Mouse (Mus musculus): ENCODE results near the gene Gm26602. TPM values are rescaled to one million over a fixed set of nuclear protein-coding genes. Genes with fewer than 3 reads are reported as not detected.
A peak's percentile ranks its signal among the peaks of the same experiment; 100 is the strongest.

Gm26602 gene
- polyA plus RNA-seq, 1 experiment from 2014 or later: 21.1 TPM

DNA sequence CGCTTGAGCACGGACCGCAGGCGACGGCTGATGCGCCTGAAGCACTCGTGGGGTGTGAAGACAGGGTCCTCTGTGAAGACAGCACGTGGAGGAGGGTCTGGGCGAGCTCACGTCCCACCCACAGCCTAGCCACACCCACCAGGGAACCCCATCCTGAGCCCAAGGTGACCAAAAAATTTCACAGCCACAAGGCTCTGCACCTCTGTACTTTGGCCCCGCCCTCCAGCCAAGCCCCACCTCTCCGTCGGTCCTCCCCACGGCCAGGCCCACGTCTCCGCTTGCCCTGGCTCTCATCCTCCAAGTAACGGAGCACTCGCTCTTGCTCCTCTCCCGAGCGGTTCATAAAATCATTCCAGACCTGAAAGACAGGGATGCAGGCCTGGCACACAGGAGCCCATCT, 1.8 kb downstream of the Gm26602 start:
- H3K27me3 ChIP-seq: peaks cover 2% of the 10 kb centered on the region; the same call in 1 of the 2 replicates
- no peaks in the 10 kb centered on the region for H3K9me3 ChIP-seq
- WGBS: 69% methylated on average over 20 of the region's 20 CpGs
- no peak overlapping the region for H3K4me2 ChIP-seq (replicated peaks)
- H3K4me3 ChIP-seq: no peak overlapping the region
- H3K27ac ChIP-seq (replicated peaks): no peak overlapping the region
- ATAC-seq (replicated peaks): no peak
- peaks cover 49% of the 10 kb centered on the region for H3K4me1 ChIP-seq
- no peak overlapping the region for H3K9ac ChIP-seq (replicated peaks)
- H3K36me3 ChIP-seq: peaks cover 16% of the 10 kb centered on the region

- Histone ChIP-seq H3K9me3 (no peaks in the 10 kb centered on the region), H3K4me2 (replicated peaks) (no peak overlapping the region), H3K27me3 (peaks cover 21% of the 10 kb centered on the region), H3K9ac (replicated peaks) (0 out of 2 replicates have a peak overlapping the region, but pooled peaks have one; percentile 15), H3K36me3 (peaks cover 16% of the 10 kb centered on the region), H3K27ac (replicated peaks) (0 out of 2 replicates have a peak overlapping the region, but pooled peaks have one; percentile 2), H3K4me1 (peaks cover 42% of the 10 kb centered on the region), H3K4me3 (no peak overlapping the region)
- ATAC-seq (replicated peaks): no peak
- 53% methylated on average over 11 of the region's 11 CpGs for WGBS
These were observed 3.7 kb downstream of the Gm26602 start for GRCm38 (mm10) chr10:79914131-79914947.

GRCm38 (mm10) chr10:79914948-79915596, 4.4 kb downstream of the Gm26602 start:
- Histone ChIP-seq H3K27me3 (peaks cover 28% of the 10 kb centered on the region), H3K36me3 (peaks cover 16% of the 10 kb centered on the region), H3K4me2 (replicated peaks) (peak overlapping the region; percentile 6; the same call in 1 of the 2 replicates), H3K27ac (replicated peaks) (no peak overlapping the region), H3K9ac (replicated peaks) (0 out of 2 replicates have a peak overlapping the region, but pooled peaks have one; percentile 15), H3K4me3 (no peak overlapping the region), H3K4me1 (peaks cover 35% of the 10 kb centered on the region), H3K9me3 (no peaks in the 10 kb centered on the region)
- ATAC-seq (replicated peaks): no peak
- 66% methylated on average over 7 of the region's 7 CpGs for WGBS

DNA sequence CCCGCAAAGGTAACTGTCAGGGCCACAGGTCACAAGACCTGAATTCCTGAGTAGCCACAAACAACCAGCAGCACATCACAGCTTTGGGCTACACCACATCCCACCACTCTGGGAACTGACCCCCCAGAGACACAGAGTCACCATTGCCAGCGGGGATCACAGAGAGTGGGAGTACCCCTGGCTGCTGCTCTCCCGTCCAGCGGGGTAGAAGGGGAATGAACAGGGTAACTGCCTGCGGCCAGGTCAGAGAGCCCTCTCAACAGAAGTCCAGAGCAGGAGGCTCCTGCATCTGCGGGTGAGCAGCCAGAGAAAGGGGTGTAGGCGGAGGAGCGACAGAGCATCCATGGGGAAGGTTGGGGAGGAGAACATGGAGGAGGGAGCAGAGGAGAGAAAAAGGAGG, 5.4 kb downstream of the Gm26602 start:
- Histone ChIP-seq H3K9me3 (no peaks in the 10 kb centered on the region), H3K4me2 (replicated peaks) (peak overlapping the region; percentile 91), H3K27me3 (peaks cover 38% of the 10 kb centered on the region), H3K27ac (replicated peaks) (peak overlapping the region; percentile 83; the same call in 1 of the 2 replicates), H3K4me3 (peak overlapping the region; percentile 92), H3K36me3 (peaks cover 9% of the 10 kb centered on the region), H3K9ac (replicated peaks) (peak overlapping the region; percentile 99), H3K4me1 (peaks cover 40% of the 10 kb centered on the region)
- ATAC-seq (replicated peaks): peak; percentile 0; the same call in 1 of the 2 replicates
- 7% methylated on average over 8 of the region's 8 CpGs for WGBS

DNA sequence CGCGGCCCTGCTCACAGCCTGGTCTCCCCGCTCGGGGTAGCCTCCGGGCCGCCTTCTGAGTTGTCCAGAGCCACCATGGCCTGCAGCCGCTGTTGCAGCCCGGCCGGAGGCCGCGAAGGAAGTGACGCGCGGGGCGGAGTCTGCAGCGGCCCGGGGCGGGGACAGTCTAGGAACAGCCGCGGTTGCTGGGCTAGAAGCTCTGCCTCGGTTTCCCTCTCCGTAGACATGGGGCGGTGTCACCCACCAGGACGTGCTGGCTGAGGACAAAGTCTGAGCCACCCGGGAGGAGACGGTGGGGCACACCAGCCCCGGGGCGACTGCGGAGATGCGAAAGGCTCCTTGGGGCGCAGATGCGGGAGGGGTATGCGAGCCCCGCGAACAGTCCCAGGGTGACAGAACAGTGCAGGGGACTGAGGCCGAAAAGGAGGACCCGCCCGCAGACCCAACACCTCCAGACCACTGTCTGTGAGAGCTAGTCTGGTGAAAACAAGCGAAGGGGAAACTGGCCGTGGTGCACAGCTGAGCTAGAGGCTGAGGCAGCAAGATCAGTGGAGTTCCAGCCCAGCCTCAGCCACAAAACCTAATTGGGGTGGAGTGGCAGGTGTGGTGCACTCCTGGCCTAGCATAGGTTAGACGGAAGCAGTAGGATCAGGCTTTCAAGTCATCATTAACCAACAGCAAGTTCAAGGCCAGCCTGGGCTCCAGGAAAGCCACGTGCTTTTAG, 6.3 kb downstream of the Gm26602 start, which contains the start of gene Kiss1r:
TSS of gene Kiss1r (plus strand) at position 164 of the 724 bp plus-strand sequence.
- peak within 1 kb of the TSS; percentile 83 for H3K27ac ChIP-seq (replicated peaks)
- H3K27me3 ChIP-seq: peaks cover 47% of the 10 kb centered on the region
- peak within 1 kb of the TSS; percentile 92 for H3K4me3 ChIP-seq
- H3K9me3 ChIP-seq: no peaks in the 10 kb centered on the region
- H3K4me2 ChIP-seq (replicated peaks): peak within 1 kb of the TSS; percentile 91
- H3K4me1 ChIP-seq: peaks cover 48% of the 10 kb centered on the region
- peak within 1 kb of the TSS; percentile 99 for H3K9ac ChIP-seq (replicated peaks)
- peak; percentile 87 for ATAC-seq (replicated peaks)
- WGBS: 1% methylated on average over 42 of the region's 42 CpGs
- peaks cover under 1% of the 10 kb centered on the region; the same call in 1 of the 2 replicates for H3K36me3 ChIP-seq

DNA sequence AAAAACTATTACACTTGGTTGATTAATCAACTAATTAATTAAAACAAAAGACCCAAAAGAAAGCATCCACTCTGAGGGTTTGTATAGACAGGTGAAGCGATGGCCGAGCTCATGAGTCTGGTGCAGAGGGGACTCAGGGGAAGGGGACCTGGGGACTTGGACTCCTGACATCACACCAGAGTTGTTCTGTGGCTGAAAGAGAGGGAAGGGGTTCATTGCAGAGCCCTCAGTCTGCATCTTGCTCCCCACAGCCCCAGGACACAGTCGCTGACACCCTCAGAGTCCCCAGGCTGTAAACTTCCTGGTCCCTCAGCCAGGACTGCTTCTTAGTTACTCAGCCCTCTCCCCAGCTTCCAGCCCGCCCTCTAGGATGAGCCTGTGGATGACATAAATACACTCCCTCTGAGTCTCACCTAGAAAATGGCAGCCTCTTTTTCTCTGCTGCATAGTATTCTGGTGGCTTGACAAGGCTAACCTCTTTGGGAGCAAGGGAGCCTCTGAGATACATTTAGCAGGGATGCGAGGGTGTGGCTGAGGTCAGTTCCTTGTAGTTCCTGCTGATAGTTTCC, 7.0 kb downstream of the Gm26602 start:
- no peak for ATAC-seq (replicated peaks)
- H3K9me3 ChIP-seq: no peaks in the 10 kb centered on the region
- H3K9ac ChIP-seq (replicated peaks): peak overlapping the region; percentile 99
- H3K4me2 ChIP-seq (replicated peaks): peak overlapping the region; percentile 91
- H3K27me3 ChIP-seq: peaks cover 54% of the 10 kb centered on the region
- peak overlapping the region; percentile 92 for H3K4me3 ChIP-seq
- 58% methylated on average over 5 of the region's 5 CpGs for WGBS
- H3K27ac ChIP-seq (replicated peaks): no peak overlapping the region
- H3K36me3 ChIP-seq: no peaks in the 10 kb centered on the region
- H3K4me1 ChIP-seq: peaks cover 48% of the 10 kb centered on the region

GRCm38 (mm10) chr10:79918231-79919078, 7.8 kb downstream of the Gm26602 start:
- Histone ChIP-seq H3K9me3 (no peaks in the 10 kb centered on the region), H3K27me3 (peaks cover 62% of the 10 kb centered on the region), H3K27ac (replicated peaks) (no peak overlapping the region), H3K4me1 (peaks cover 48% of the 10 kb centered on the region), H3K4me3 (no peak overlapping the region), H3K4me2 (replicated peaks) (no peak overlapping the region), H3K36me3 (no peaks in the 10 kb centered on the region), H3K9ac (replicated peaks) (no peak overlapping the region)
- 3% methylated on average over 34 of the region's 35 CpGs for WGBS
- no peak for ATAC-seq (replicated peaks)

DNA sequence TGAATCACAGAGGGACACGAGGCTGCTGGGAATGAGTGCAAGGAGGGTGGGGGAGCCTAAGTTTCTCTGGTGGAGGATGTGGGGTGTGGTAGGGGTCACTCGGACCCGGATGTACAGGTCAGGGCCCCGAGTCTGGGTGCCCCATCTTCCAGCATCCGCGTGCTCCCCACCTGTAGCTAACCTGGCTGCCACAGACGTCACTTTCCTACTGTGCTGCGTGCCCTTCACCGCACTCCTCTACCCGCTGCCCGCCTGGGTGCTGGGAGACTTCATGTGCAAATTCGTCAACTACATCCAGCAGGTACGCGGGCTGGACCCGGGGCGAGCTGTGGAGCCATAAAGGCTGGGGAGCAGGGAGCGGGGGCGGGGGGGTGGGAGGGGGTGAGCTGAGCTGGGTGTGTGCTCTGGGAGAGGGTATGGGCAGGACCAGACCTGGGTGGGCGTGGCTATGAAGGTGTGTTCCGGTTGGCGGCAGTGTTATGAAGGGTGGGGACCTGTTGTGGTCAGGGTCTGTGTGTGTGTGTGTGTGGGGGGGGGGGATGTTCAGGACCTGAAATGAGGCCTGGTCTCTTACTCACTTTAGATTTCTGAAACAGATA, 8.7 kb downstream of the Gm26602 start:
- no peak overlapping the region for H3K4me2 ChIP-seq (replicated peaks)
- no peaks in the 10 kb centered on the region for H3K9me3 ChIP-seq
- no peaks in the 10 kb centered on the region for H3K36me3 ChIP-seq
- H3K27ac ChIP-seq (replicated peaks): no peak overlapping the region
- no peak for ATAC-seq (replicated peaks)
- no peak overlapping the region for H3K4me3 ChIP-seq
- peaks cover 42% of the 10 kb centered on the region for H3K4me1 ChIP-seq
- H3K27me3 ChIP-seq: peaks cover 66% of the 10 kb centered on the region
- WGBS: 2% methylated on average over 21 of the region's 21 CpGs
- H3K9ac ChIP-seq (replicated peaks): no peak overlapping the region

GRCm38 (mm10) chr10:79920056-79920890, 9.6 kb downstream of the Gm26602 start:
- H3K4me3 ChIP-seq: peak overlapping the region; percentile 22; the same call in 1 of the 2 replicates
- 15% methylated on average over 26 of the region's 26 CpGs for WGBS
- no peak for ATAC-seq (replicated peaks)
- H3K9me3 ChIP-seq: no peaks in the 10 kb centered on the region
- peak overlapping the region; percentile 35; the same call in 1 of the 2 replicates for H3K4me2 ChIP-seq (replicated peaks)
- no peak overlapping the region for H3K9ac ChIP-seq (replicated peaks)
- peaks cover 66% of the 10 kb centered on the region for H3K27me3 ChIP-seq
- H3K36me3 ChIP-seq: no peaks in the 10 kb centered on the region
- peaks cover 33% of the 10 kb centered on the region for H3K4me1 ChIP-seq
- H3K27ac ChIP-seq (replicated peaks): no peak overlapping the region

GRCm38 (mm10) chr10:79920958-79921535, 10.4 kb downstream of the Gm26602 start, which contains the start of gene R3hdm4:
Gene R3hdm4 (minus strand): TSS chr10:79921208.
- WGBS: 3% methylated on average over 40 of the region's 41 CpGs
- ATAC-seq (replicated peaks): no peak

More at GRCm38 (mm10) chr10:79920958-79921535, 10.4 kb downstream of the Gm26602 start, which contains the start of gene R3hdm4:
- Histone ChIP-seq H3K4me3 (peak within 1 kb of the TSS; percentile 22), H3K9ac (replicated peaks) (peak within 1 kb of the TSS; percentile 36; the same call in 1 of the 2 replicates), H3K36me3 (no peaks in the 10 kb centered on the region), H3K9me3 (no peaks in the 10 kb centered on the region), H3K4me2 (replicated peaks) (peak within 1 kb of the TSS; percentile 35), H3K27me3 (peaks cover 66% of the 10 kb centered on the region), H3K4me1 (peaks cover 32% of the 10 kb centered on the region), H3K27ac (replicated peaks) (no peak within 1 kb of the TSS)
